Mouse (Mus musculus): ENCODE results near the gene Slc29a1. TPM values are rescaled to one million over a fixed set of nuclear protein-coding genes. Genes with fewer than 3 reads are reported as not detected.

Gene Slc29a1
- polyA plus RNA-seq, 1 experiment, result 35.9 TPM

GRCm38 (mm10) chr17:45575123-45575897 lies 24.1 kb downstream of the Slc29a1 start:
- TF ChIP-seq CTCF (IDR thresholded peaks at IDR 0.05; ENCODE audit: extremely low read depth, insufficient read depth, low read length), result no peak
- TF ChIP-seq POLR2A (IDR thresholded peaks at IDR 0.05; ENCODE audit: extremely low read depth, insufficient read depth, low read length), result no peak
- Histone ChIP-seq H3K27ac (ENCODE audit: insufficient read depth, low read length) (no peak overlapping the region), H3K4me1 (ENCODE audit: control insufficient read depth, insufficient read depth, low read length) (peaks cover 2% of the 10 kb centered on the region; the same call in 1 of the 2 replicates)

GRCm38 (mm10) chr17:45574129-45574761 lies 25.2 kb downstream of the Slc29a1 start:
- Histone ChIP-seq H3K4me1 (ENCODE audit: control insufficient read depth, insufficient read depth, low read length) (peaks cover 4% of the 10 kb centered on the region; the same call in 1 of the 2 replicates), H3K4me3 (ENCODE audit: insufficient read depth, low read length) (peak overlapping the region; percentile 48), H3K27ac (ENCODE audit: insufficient read depth, low read length) (peak overlapping the region; percentile 97)
- TF ChIP-seq CTCF (IDR thresholded peaks at IDR 0.05; ENCODE audit: extremely low read depth, insufficient read depth, low read length), result no peak
- TF ChIP-seq POLR2A (IDR thresholded peaks at IDR 0.05; ENCODE audit: extremely low read depth, insufficient read depth, low read length), result peak; percentile 66

More at GRCm38 (mm10) chr17:45575123-45575897, 24.1 kb downstream of the Slc29a1 start:
- H3K4me3 ChIP-seq (ENCODE audit: insufficient read depth, low read length), result no peak overlapping the region

DNA sequence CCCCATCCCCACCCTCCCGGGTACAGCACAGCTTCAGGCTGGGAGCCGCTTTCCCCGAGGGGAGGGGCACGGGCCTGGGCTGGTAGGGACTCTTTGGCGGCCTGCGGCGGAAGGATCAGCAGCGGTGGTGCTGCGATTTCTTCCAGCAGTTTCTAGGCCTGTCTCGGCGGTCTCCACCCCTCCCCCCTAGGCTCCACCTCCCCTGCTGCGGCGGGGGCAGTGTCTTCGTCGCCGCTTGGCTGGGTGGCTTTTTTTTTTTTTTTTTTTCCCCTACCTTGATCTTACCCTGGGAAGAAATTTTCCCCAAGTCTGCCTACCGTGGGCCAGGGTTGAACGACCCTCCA lies 25.7 kb downstream of the Slc29a1 start:
- H3K4me1 ChIP-seq (ENCODE audit: control insufficient read depth, insufficient read depth, low read length), result peaks cover 4% of the 10 kb centered on the region; the same call in 1 of the 2 replicates
- H3K27ac ChIP-seq (ENCODE audit: insufficient read depth, low read length), result peak overlapping the region; percentile 98
- TF ChIP-seq POLR2A (IDR thresholded peaks at IDR 0.05; ENCODE audit: extremely low read depth, insufficient read depth, low read length) (peak; percentile 62; the same call in 1 of the 2 replicates), CTCF (IDR thresholded peaks at IDR 0.05; ENCODE audit: extremely low read depth, insufficient read depth, low read length) (no peak)
- H3K4me3 ChIP-seq (ENCODE audit: insufficient read depth, low read length), result peak overlapping the region; percentile 48

DNA sequence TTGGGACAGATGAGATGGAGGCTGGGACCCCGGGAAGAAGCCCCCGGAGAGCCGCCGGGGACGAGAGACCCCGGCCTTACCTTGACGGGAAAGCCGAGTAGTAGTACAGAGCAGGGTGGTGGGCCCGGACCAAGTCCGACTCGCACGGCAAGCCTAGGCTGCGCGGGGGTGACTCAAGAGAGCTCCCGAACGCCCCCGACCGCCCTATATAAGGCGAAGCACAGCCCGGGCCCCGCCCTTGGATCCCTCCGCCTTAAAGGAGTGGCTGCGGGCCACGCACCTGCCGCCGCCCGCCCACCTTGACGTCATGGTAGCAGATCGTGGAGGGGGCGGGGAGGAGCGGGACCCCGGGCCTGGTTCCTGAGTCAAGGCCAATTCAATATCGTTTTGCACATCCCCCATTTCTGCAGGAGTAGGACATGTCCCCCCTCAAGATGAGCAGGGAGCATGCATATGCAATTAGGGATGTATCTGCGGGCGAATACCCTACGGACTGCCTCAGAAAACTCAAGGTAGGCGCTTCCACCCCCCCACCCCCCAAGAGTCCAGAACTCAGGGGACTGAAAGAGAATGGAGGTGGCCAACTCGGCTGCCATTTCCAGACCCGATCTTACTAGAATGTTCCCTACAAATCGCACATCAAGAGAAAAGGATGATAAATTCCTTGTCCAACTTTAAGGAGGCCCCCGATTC lies 26.2 kb downstream of the Slc29a1 start, which contains the start of gene Hsp90ab1:
TSS of gene Hsp90ab1 (minus strand) at position 185 of the 693 bp plus-strand sequence.
- Histone ChIP-seq H3K4me1 (ENCODE audit: control insufficient read depth, insufficient read depth, low read length) (peaks cover 4% of the 10 kb centered on the region; the same call in 1 of the 2 replicates), H3K4me3 (ENCODE audit: insufficient read depth, low read length) (peak within 1 kb of the TSS; percentile 48), H3K27ac (ENCODE audit: insufficient read depth, low read length) (peak within 1 kb of the TSS; percentile 99)
- no peak for TF ChIP-seq CTCF (IDR thresholded peaks at IDR 0.05; ENCODE audit: extremely low read depth, insufficient read depth, low read length)
- peak; percentile 95 for TF ChIP-seq POLR2A (IDR thresholded peaks at IDR 0.05; ENCODE audit: extremely low read depth, insufficient read depth, low read length)

- peak overlapping the region; percentile 48 for H3K4me3 ChIP-seq (ENCODE audit: insufficient read depth, low read length)
- TF ChIP-seq CTCF (IDR thresholded peaks at IDR 0.05; ENCODE audit: extremely low read depth, insufficient read depth, low read length) (no peak), POLR2A (IDR thresholded peaks at IDR 0.05; ENCODE audit: extremely low read depth, insufficient read depth, low read length) (peak; percentile 65; the same call in 1 of the 2 replicates)
- H3K27ac ChIP-seq (ENCODE audit: insufficient read depth, low read length), result peak overlapping the region; percentile 99
- peaks cover 4% of the 10 kb centered on the region; the same call in 1 of the 2 replicates for H3K4me1 ChIP-seq (ENCODE audit: control insufficient read depth, insufficient read depth, low read length)
These were observed 27.0 kb downstream of the Slc29a1 start for GRCm38 (mm10) chr17:45572103-45573086.

GRCm38 (mm10) chr17:45569999-45570398 lies 29.4 kb downstream of the Slc29a1 start:
- H3K4me1 ChIP-seq (ENCODE audit: control insufficient read depth, insufficient read depth, low read length), result peaks cover 4% of the 10 kb centered on the region; the same call in 1 of the 2 replicates
- H3K27ac ChIP-seq (ENCODE audit: insufficient read depth, low read length), result no peak overlapping the region
- no peak overlapping the region for H3K4me3 ChIP-seq (ENCODE audit: insufficient read depth, low read length)
- TF ChIP-seq POLR2A (IDR thresholded peaks at IDR 0.05; ENCODE audit: extremely low read depth, insufficient read depth, low read length), result no peak
- no peak for TF ChIP-seq CTCF (IDR thresholded peaks at IDR 0.05; ENCODE audit: extremely low read depth, insufficient read depth, low read length)

DNA sequence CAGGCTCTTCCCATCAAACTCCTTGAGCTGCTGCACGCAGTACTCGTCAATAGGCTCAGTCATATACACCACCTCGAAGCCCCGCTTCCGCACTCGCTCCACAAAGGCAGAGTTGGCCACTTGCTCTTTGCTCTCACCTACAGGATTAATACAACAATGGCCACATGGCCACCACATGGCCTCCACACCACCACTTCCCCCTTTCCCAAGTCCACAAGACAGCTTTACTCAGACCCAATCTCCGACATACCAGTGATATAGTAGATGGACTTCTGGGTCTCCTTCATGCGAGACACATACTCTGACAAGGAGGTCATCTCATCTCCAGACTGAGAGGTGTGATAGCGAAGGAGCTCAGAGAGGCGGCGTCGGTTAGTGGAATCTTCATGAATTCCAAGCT lies 30.4 kb downstream of the Slc29a1 start:
- Histone ChIP-seq H3K4me3 (ENCODE audit: insufficient read depth, low read length) (no peak overlapping the region), H3K4me1 (ENCODE audit: control insufficient read depth, insufficient read depth, low read length) (peaks cover 4% of the 10 kb centered on the region; the same call in 1 of the 2 replicates), H3K27ac (ENCODE audit: insufficient read depth, low read length) (no peak overlapping the region)
- TF ChIP-seq CTCF (IDR thresholded peaks at IDR 0.05; ENCODE audit: extremely low read depth, insufficient read depth, low read length), result no peak
- no peak for TF ChIP-seq POLR2A (IDR thresholded peaks at IDR 0.05; ENCODE audit: extremely low read depth, insufficient read depth, low read length)

DNA sequence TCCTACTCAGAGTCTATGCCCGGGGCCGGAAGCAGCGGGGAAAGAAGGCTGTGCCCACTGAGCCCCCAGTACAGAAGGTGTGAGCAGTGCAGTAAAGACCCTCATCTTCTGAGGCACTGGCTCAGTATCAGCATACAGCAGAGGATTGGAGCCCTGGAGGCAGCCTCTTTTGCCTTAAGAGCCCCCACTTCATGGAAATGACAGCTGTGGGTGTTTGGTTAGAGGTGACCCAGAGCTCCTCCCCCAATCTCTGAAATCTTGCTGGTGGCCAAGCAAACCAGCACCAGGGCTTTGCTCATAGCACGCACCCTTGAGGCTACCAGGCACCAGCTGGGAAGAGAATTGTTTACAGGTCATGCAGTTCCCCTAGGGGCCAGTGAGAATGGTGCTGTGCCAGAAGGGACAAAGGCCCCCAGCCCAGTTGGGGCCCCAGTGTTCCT lies 32.2 kb downstream of the Slc29a1 start:
- Histone ChIP-seq H3K27ac (ENCODE audit: insufficient read depth, low read length) (no peak overlapping the region), H3K4me1 (ENCODE audit: control insufficient read depth, insufficient read depth, low read length) (peaks cover 4% of the 10 kb centered on the region; the same call in 1 of the 2 replicates), H3K4me3 (ENCODE audit: insufficient read depth, low read length) (no peak overlapping the region)
- TF ChIP-seq POLR2A (IDR thresholded peaks at IDR 0.05; ENCODE audit: extremely low read depth, insufficient read depth, low read length) (no peak), CTCF (IDR thresholded peaks at IDR 0.05; ENCODE audit: extremely low read depth, insufficient read depth, low read length) (no peak)
